Mouse (Mus musculus): ENCODE measurements at regions not wholly inside any gene's neighbourhood (a gene's known extent, or its start where the extent isn't known, plus 50 kb on each side); places are given as distances from the start of the nearest gene placed in this dataset.

DNA sequence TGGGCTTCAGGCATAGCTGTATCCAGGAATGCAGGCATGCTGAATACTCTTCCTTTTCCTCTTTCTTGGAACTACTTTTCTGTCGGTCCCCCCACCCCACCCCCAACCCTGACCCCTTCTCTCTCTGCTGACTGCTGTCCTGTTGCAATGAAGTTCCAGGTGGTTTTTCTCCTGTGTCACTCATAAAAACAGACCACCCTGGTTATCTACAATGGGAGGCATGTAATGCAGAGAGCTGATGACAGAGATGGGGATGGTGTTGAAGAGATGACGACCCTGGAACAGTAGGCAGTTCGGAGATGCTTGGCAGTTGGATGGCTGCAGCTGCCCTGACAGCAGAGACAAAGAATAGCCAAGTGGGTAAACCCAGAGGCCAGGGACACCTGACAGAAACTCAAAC lies 195.5 kb downstream of the Rybp start:
- no peak for TF ChIP-seq GATA4 (IDR thresholded peaks at IDR 0.05; ENCODE audit: insufficient replicate concordance, low read length)

DNA sequence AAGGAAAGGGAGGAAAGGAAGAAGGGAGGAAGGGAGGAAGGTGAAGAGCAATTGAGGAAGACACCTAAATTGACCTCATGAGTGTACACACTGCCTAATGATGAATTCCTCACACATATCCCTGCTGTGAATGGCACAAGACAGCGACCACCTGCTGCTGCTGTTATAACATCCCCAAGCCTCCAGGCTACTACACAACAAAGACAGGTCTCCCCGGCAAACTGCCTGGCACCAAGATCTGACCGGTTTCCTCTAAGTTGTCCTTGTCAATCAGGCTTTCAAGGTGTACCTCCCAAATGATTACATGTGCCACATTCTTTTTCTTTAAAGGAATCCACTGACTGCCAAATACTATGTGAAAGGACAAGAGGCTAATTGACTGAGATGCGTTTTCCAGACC lies 198.7 kb downstream of the Rybp start:
- no peak for TF ChIP-seq GATA4 (IDR thresholded peaks at IDR 0.05; ENCODE audit: insufficient replicate concordance, low read length)

DNA sequence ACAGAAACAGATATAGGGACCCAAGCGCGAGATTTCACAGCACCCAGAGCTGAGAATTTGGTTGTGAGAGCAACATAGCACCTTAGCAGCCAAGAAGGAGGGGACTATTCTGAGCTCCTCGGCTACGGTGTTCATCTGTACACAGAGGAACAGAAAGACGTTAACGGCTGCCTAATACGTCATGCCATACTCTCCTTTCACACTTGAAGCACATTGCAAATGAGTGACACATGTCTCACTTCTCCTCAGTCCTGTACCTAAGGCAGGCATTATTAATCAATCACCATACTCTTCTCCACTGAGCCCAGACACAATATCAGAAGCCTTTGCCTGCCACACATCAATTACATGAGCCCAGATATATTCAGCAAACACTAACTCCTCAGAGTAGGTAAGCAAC lies 200.5 kb downstream of the Rybp start:
- no peak for TF ChIP-seq GATA4 (IDR thresholded peaks at IDR 0.05; ENCODE audit: insufficient replicate concordance, low read length)

DNA sequence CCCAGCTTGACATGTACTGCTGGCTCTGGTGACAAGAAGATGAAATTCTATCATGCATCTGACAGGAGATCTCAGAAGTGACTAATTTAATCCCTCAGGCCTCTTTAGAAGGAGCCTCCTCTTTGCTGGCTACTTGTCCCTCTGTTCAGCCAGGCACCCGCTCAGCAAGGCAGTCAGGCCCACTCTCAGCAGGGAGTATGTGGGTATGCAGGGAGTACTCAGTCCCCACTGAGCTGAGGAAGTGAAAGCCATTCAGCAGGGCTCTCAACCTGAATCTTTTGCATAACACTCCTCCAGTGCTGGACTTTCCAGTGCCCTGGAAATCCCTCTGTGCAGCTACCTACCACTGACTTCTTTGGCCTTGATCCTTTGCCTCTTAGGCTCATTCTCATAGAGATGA lies 201.3 kb downstream of the Rybp start:
- no peak for TF ChIP-seq GATA4 (IDR thresholded peaks at IDR 0.05; ENCODE audit: insufficient replicate concordance, low read length)

DNA sequence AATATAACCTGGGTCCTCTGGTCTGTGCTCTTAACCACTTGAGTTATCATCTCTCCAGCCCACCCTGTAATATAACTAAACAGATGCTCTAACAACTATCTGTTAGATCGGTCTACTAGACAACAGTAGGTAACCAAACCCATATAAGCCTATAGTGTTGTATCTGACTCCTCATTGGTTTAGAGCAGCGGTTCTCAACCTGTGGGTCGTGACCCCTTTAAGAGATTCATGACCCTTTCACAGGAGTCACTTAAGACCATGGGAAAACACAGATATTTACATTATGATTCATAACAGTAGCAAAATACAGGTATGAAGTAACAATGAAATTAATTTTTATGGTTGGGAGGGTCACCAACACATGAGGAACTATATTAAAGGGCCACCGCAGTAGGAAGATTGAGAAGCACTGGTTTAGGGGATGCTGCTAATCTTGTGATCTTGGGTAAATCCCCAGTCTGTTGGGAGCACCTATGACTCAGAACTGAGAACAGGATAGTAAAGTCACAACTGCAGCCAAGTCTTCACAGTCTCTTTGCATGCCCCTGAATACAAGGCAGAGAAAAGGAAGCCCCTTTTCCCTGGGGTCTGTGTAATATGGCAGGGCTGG lies 203.3 kb downstream of the Rybp start:
- no peak for TF ChIP-seq GATA4 (IDR thresholded peaks at IDR 0.05; ENCODE audit: insufficient replicate concordance, low read length)

DNA sequence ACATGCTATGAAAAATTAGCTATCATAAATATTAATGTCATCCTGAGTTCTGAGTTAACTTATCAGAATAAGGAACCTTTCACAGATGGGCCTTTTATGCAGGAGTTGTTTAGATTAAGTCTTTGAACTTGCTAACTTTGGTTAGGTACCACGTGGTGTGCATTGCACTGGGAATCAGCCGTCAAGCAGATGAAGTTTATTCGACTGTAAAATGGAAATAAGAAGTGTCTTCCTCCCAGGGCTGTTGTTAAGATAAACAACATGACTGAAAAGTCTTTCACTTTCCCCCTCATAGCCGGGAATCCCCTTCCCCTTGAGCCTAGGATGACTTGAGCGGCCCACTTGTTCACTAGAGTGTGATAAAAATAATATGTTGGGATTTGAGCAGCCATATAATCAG lies 204.2 kb downstream of the Rybp start:
- TF ChIP-seq GATA4 (IDR thresholded peaks at IDR 0.05; ENCODE audit: insufficient replicate concordance, low read length) = no peak

DNA sequence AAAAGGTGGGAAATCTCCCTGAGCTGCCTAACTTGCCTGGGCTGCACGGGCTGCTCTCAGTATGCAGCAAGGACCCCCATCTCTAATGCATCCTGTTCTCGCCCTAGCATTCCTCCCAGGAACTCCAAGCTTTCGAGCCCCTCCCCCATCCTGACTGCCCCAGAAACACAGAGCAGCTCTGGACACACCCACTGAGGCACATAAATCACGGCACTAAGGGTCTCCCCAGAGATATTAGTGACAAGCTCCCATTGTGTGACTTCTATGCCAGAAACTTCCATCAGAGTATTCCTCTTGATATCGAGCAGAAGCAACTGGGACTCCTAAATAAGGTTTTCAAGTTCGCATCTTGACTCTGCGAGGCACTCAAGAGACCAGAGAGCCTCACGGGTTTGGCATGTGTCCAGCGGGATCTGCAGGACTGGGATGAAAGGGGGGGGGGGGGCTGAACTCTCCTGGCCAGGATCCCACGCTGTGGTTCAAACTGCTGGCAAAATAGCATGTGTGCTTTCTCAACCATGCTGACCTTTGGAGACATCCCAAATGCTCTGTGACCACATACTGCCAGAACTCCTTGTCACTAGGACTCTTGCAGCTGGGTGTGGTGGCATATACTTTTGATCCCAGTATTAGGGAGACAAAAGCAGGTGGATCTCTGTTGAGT lies 212.5 kb downstream of the Rybp start:
- TF ChIP-seq GATA4 (IDR thresholded peaks at IDR 0.05; ENCODE audit: insufficient replicate concordance, low read length) = no peak

DNA sequence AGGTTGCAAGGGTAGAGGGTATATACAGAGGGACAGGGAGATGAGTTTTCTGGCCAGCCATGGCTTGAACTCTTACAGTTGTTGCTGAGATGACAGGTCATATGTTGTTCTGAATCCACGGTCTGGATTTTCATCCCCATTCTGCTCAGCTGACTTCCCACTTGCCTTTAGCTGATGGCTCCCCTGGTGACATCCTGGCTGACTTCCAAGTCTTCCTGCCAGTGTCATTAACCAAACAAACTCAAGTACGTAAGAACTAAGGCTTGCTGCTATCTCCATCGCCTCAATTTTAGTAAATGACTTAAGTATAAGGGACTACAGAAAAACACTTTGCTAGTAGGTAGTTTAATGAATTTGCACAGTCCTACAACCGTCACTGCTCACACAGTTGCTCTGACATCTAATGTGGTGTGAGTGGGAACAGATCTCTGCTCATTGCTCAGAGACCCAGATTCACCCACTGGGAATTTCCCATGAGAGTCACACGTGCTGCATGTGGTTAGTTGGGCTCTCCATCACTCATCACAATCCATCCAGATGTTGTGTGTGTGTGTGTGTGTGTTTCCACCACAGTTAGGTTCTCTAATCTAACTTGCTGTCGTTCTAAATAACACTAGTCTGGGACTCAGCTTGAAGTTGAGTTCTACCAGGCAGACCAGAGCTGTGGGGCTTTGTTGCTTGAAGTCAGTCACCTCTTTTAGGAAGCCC lies 214.9 kb downstream of the Rybp start:
- TF ChIP-seq GATA4 (IDR thresholded peaks at IDR 0.05; ENCODE audit: insufficient replicate concordance, low read length) = no peak

DNA sequence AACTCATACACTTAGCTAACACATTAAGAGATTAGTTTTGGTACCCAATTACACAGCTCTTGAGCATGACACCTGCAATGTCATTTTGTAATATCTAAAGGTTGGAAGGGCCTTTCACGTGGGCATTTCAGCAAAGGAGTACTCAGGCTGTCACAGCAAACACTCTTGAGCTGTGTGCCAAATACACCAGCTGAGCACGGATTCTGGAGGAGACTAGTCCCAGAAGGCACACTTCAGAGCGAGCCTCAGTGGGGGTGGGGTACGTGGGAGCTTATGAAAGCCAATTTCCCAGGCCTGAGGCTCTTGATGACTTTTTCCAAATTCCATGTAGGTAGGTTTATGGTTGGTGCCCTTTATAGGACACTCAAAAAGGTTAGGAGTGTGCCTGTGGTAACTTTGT lies 218.1 kb downstream of the Rybp start:
- TF ChIP-seq GATA4 (IDR thresholded peaks at IDR 0.05; ENCODE audit: insufficient replicate concordance, low read length) = no peak

DNA sequence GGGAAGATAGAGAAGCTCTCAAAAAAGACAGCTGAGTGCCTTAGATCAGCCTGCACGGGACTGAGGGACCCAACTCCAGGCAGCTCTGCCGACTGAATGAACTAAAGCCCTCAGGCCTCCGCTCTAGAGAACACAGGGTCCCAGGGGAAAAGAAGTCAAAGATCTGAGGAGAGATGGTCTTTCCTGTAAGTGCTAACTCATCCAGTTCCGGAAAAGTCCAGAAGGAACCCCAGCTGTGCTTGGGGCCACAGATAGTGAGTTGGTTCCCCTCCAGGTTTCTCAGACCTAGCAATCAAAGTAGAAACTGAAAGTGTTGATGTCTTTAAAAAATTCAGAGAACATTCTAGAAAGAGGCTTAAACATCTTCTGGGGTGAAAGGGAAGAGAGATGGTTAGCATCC lies 220.0 kb downstream of the Rybp start:
- TF ChIP-seq GATA4 (IDR thresholded peaks at IDR 0.05; ENCODE audit: insufficient replicate concordance, low read length) = no peak

DNA sequence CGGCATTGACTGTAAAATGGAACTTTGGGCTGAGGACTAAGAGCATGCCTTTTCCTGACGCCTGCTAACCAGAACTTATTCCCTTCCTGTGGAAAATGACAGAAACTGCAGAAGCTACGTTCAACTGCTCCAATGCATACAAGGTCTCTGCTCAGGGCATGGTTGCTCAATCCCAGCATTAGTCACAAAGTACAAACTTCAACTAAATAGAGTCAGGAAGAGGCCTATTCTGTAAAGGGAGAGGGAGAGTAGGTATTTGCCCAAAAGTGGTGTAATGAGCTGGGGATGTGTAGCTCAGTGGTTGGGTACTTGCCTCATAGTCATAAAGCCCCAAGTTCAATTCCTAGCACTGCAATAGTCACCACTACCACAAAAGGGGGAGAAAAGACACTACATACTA lies 221.7 kb downstream of the Rybp start:
- no peak for TF ChIP-seq GATA4 (IDR thresholded peaks at IDR 0.05; ENCODE audit: insufficient replicate concordance, low read length)

DNA sequence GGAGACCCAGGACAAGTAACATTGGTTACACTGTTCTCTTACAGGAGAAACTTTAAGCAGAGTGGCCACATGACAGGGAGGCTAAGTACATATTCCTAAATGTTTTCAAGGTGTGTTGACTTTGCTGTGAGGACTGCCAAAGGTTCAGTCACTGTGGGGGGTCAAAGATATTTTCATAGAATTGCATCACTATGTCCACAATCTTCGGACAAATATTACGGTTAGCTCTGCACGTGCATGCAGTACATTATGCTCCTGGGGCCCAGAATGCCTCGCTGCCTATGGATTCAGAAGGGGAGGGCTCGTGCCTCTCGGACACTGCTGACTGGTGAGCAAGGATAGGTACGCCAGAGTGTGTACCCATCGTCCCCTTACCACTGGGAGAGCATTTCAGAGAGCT lies 224.3 kb downstream of the Rybp start:
- TF ChIP-seq GATA4 (IDR thresholded peaks at IDR 0.05; ENCODE audit: insufficient replicate concordance, low read length) = no peak

DNA sequence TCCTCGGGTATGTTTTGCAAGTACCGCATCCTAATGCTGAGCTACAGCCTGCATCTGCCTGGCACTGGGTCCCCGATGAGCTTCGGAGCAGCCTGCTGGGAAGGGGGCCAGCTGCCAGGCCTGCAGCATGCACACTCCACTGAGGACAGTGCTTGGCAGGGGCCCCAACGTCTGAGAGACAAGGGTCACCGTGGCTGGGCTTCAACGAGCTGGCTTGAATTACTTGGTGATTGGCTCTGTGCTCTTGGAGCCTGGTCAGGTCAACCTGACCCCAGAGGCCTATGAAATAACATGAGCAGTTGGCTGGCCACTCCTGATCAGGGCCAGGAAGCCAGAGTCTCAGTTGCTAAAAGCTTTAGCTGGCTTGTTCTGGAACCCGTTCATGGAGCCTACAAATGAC lies 227.5 kb downstream of the Rybp start:
- peak; percentile 11; the same call in 1 of the 2 replicates for TF ChIP-seq GATA4 (IDR thresholded peaks at IDR 0.05; ENCODE audit: insufficient replicate concordance, low read length)

DNA sequence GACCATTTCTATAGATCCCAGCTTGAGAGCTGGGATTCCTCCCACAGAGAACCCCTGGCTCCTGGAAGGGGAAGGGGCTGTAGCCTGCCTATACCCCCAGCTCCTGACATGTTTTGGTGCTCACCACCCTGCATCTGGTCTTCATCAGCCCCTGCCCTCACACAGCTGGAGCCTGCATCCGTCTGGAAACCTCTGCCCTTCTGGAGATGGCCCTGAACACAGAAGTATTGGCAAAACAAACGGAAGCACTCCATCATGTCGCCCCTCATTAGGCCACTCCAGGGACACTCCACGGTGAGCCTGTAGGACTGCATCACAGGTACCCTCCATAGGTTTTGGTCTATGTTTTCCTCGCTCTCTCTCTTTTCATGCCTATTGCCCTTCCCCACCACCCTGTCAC lies 231.3 kb downstream of the Rybp start:
- TF ChIP-seq GATA4 (IDR thresholded peaks at IDR 0.05; ENCODE audit: insufficient replicate concordance, low read length) = no peak

DNA sequence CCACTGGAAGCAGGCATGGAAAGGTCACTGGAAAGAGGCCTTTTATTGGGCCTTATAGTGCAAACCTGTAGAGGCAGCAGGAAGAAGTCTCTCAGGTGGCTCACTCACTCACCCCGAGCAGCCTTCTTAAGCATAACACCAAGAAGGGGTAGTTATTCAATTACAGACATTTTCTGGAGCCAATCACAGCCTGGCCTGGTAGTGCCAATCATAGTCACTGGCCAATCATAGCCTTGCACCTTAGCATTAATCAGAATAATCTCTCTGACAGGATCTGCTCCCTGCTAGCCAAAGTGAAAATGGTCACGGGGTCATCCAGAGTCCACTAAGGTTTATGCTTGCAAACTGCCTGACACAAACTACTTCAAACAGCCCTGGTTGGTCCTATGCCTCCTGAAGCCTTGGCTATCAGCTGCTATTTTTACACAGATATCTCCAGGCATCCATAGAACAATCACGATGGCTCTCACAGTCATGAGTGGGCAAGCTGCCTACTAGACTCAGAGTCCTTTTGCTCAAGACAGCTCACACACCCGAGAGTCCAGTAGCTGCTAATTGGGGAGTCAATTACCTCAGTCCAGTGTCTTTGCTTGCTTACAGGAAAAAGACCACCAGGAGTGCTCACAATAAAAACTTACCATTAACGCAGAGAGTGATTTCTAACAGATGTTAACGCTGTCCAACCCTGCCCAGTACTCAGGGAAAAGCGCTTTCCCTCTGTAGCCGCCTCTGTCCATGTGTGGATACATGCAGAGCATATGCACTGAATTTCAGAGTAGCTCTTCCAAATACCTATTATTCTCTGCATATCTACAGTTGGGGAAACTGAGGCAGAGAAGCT lies 234.1 kb downstream of the Rybp start:
- no peak for TF ChIP-seq GATA4 (IDR thresholded peaks at IDR 0.05; ENCODE audit: insufficient replicate concordance, low read length)

DNA sequence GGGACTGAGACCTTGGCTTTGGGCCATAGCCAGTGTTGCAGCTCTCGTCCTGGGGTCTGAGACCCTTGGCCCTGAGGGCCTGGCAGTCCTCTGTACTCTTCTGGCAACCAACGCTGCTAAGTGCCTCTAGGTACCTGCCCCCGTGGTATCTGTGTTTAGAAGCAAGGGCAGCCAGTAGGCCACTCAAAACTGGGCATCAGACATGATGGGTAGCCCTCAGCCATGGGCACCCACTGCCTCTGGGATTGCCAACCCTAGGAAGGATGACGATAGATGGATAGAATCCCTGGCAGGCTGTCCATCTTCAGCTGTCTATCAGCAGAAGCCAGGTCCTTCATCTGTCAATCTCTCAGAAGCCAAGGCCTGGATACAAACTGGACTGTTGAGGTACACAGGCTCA lies 234.9 kb downstream of the Rybp start:
- no peak for TF ChIP-seq GATA4 (IDR thresholded peaks at IDR 0.05; ENCODE audit: insufficient replicate concordance, low read length)
